ENCODE assay signal across 18 mouse cellular contexts in genomic region chr1:25568096-25568495, GRCm38 (mm10).
DNase-seq lines count a peak whose midpoint lies in the region; ATAC-seq lines count a peak whose summit lies in the region.
"Had no signal": no experiment of that assay in that cellular context is flagged by ENCODE, and none has a peak within 500 bp of the region (broad histone marks: within the 10 kb centered on the region; RNA-seq: fewer than 3 reads in every experiment).

No protein-coding gene starts in this region.

- no peak for DNase-seq in frontal cortex, adult 2 months (ENCODE audit: extremely low spot score in 1 of 2, low spot score in 1 of 2)
- peak; percentile 34 for DNase-seq in brain, adult 2 months (ENCODE audit: low read depth, low spot score)
- no peak for DNase-seq in spleen, postnatal 4 days (ENCODE audit: low spot score in 2 of 2)
- DNase-seq: adrenal gland, adult 2 months; adrenal gland, adult 8-10 months; adrenal gland, postnatal 10 days; adrenal gland, postnatal 14 days; adrenal gland, postnatal 25 days; adrenal gland, postnatal 36 days; B cell, adult 2 months; cerebellum, adult 11 months; cerebellum, adult 11-12 months; cerebellum, adult 18-20 months; cerebellum, adult 2 months had no signal

- peak; percentile 85 for ATAC-seq in frontal cortex, adult (ENCODE audit: low TSS enrichment)
- ATAC-seq: activated CD4-positive, CD25-positive, alpha-beta regulatory T cell, adult 4 months; CD4-positive, CD25-positive, alpha-beta regulatory T cell, adult 4 months; Patski had no signal
